ENCODE assay signal across 18 mouse cellular contexts in genomic region chr2:49040481-49040880, GRCm38 (mm10).
DNase-seq lines count a peak whose midpoint lies in the region; ATAC-seq and TF ChIP-seq lines count a peak whose summit lies in the region.
"Had no signal": no experiment of that assay in that cellular context is flagged by ENCODE, and none has a peak within 500 bp of the region (broad histone marks: within the 10 kb centered on the region; RNA-seq: fewer than 3 reads in every experiment).

No protein-coding gene starts in this region.

- H3K36me3 ChIP-seq in lung, embryonic 14.5 days (ENCODE audit: insufficient read depth) = no peaks in the 10 kb centered on the region
- peaks cover 2% of the 10 kb centered on the region; the same call in 1 of the 2 replicates for H3K36me3 ChIP-seq in midbrain, embryonic 11.5 days (ENCODE audit: control insufficient read depth, insufficient read depth, low read length)
- no peaks in the 10 kb centered on the region for H3K36me3 ChIP-seq in midbrain, postnatal 0 days (ENCODE audit: insufficient read depth, low read length)
- H3K36me3 ChIP-seq in myocyte (ENCODE audit: control insufficient read depth, insufficient read depth) = no peaks in the 10 kb centered on the region
- H3K36me3 ChIP-seq in liver, postnatal 0 days (replicated peaks; ENCODE audit: insufficient read depth, low read length) = 0 out of 2 replicates have a peak, but pooled peaks cover 4% of the 10 kb centered on the region
- H3K36me3 ChIP-seq: embryonic facial prominence, embryonic 12.5 days had no signal

- DNase-seq in lung, embryonic 14.5 days = peak; percentile 4
- DNase-seq in lung, adult 2 months = no peak
- DNase-seq in midbrain, embryonic 11.5 days (ENCODE audit: low spot score, missing footprints) = peak; percentile 57
- no peak for DNase-seq in midbrain, postnatal 0 days (ENCODE audit: low spot score)
- DNase-seq in liver, postnatal 0 days = no peak
- no peak for DNase-seq in urinary bladder, postnatal 36 days (ENCODE audit: low spot score in 2 of 2)
- DNase-seq: adrenal gland, postnatal 10 days; cerebellum, adult 11-12 months; cerebellum, adult 9-10 months; cerebellum, postnatal 25 days; gastrocnemius, postnatal 14 days had no signal

- no peak for TF ChIP-seq CTCF in lung, embryonic 14.5 days (IDR thresholded peaks at IDR 0.05; ENCODE audit: low read depth)
- no peak for TF ChIP-seq CTCF in lung, adult 2 months (IDR thresholded peaks at IDR 0.05; ENCODE audit: insufficient read depth, low read length)
- no peak for TF ChIP-seq CTCF in midbrain, postnatal 0 days (IDR thresholded peaks at IDR 0.05)
- no peak for TF ChIP-seq CTCF in liver, postnatal 0 days (IDR thresholded peaks at IDR 0.05; ENCODE audit: low read depth)

- no peak overlapping the region for H3K4me2 ChIP-seq in lung, embryonic 14.5 days
- no peak overlapping the region for H3K4me2 ChIP-seq in midbrain, embryonic 11.5 days
- H3K4me2 ChIP-seq in midbrain, postnatal 0 days (ENCODE audit: low read depth, low read length, poor library complexity, severe bottlenecking) = no peak overlapping the region
- no peak overlapping the region for H3K4me2 ChIP-seq in myocyte (ENCODE audit: low read depth)
- H3K4me2 ChIP-seq in liver, postnatal 0 days (ENCODE audit: low read depth, low read length) = no peak overlapping the region
- H3K4me2 ChIP-seq: embryonic facial prominence, embryonic 12.5 days; heart, embryonic 12.5 days; hindbrain, embryonic 14.5 days had no signal

- no peak for TF ChIP-seq POLR2A in lung, adult 2 months (IDR thresholded peaks at IDR 0.05; ENCODE audit: borderline replicate concordance, extremely low read depth, low read depth, low read length)
- no peak for TF ChIP-seq POLR2A in myocyte (IDR thresholded peaks at IDR 0.05; ENCODE audit: insufficient read length, low read depth)

- no peaks in the 10 kb centered on the region; the same call in 1 of the 2 replicates for H3K9me3 ChIP-seq in lung, embryonic 14.5 days (ENCODE audit: low read depth, low read length)
- H3K9me3 ChIP-seq in midbrain, embryonic 11.5 days (ENCODE audit: control insufficient read depth, low read length) = no peaks in the 10 kb centered on the region; the same call in 1 of the 2 replicates
- H3K9me3 ChIP-seq in midbrain, postnatal 0 days (ENCODE audit: low read length) = 0 out of 2 replicates have a peak, but pooled peaks cover 5% of the 10 kb centered on the region
- H3K9me3 ChIP-seq in liver, postnatal 0 days (ENCODE audit: low read length) = 0 out of 2 replicates have a peak, but pooled peaks cover 6% of the 10 kb centered on the region

- H3K9ac ChIP-seq in lung, embryonic 14.5 days = no peak overlapping the region
- no peak overlapping the region for H3K9ac ChIP-seq in midbrain, embryonic 11.5 days (ENCODE audit: low read length)
- no peak overlapping the region for H3K9ac ChIP-seq in midbrain, postnatal 0 days (replicated peaks; ENCODE audit: low read length, poor library complexity, severe bottlenecking)
- no peak overlapping the region for H3K9ac ChIP-seq in liver, postnatal 0 days (replicated peaks)
- H3K9ac ChIP-seq: embryonic facial prominence, embryonic 12.5 days; heart, embryonic 12.5 days; hindbrain, embryonic 14.5 days had no signal

- no peak overlapping the region for H3ac ChIP-seq in myocyte (ENCODE audit: control insufficient read depth, insufficient read length)

- ATAC-seq in lung, embryonic 14.5 days (ENCODE audit: insufficient read depth) = no peak
- no peak for ATAC-seq in midbrain, embryonic 11.5 days (ENCODE audit: low FRiP score)
- ATAC-seq in midbrain, postnatal 0 days (ENCODE audit: low FRiP score) = no peak
- ATAC-seq in liver, postnatal 0 days = no peak
- ATAC-seq: forebrain, embryonic 16.5 days had no signal

- no peaks in the 10 kb centered on the region for H3K79me2 ChIP-seq in myocyte (ENCODE audit: control insufficient read depth, insufficient read depth)

- H3K4me1 ChIP-seq in lung, embryonic 14.5 days (ENCODE audit: insufficient read depth) = no peaks in the 10 kb centered on the region
- no peaks in the 10 kb centered on the region for H3K4me1 ChIP-seq in lung, adult 2 months (ENCODE audit: control insufficient read depth, insufficient read depth, low read length)
- no peaks in the 10 kb centered on the region for H3K4me1 ChIP-seq in midbrain, embryonic 11.5 days (ENCODE audit: control insufficient read depth, insufficient read depth, low read length)
- no peaks in the 10 kb centered on the region for H3K4me1 ChIP-seq in midbrain, postnatal 0 days (ENCODE audit: insufficient read depth, low read length)
- H3K4me1 ChIP-seq in liver, postnatal 0 days (ENCODE audit: insufficient read depth) = no peaks in the 10 kb centered on the region
- H3K4me1 ChIP-seq: embryonic facial prominence, embryonic 12.5 days; heart, embryonic 12.5 days; hindbrain, embryonic 10.5 days had no signal

- 86% methylated on average over 3 of the region's 3 CpGs for WGBS in lung, embryonic 14.5 days
- 78% methylated on average over 3 of the region's 3 CpGs for WGBS in lung, adult 2 months
- 96% methylated on average over 3 of the region's 3 CpGs for WGBS in midbrain, embryonic 11.5 days
- 86% methylated on average over 3 of the region's 3 CpGs for WGBS in midbrain, postnatal 0 days
- 89% methylated on average over 3 of the region's 3 CpGs for WGBS in liver, postnatal 0 days (ENCODE audit: insufficient replicate concordance)

- no peak for TF ChIP-seq EP300 in liver, postnatal 0 days (IDR thresholded peaks at IDR 0.05; ENCODE audit: low read depth)

- no peak overlapping the region for H3K27ac ChIP-seq in lung, embryonic 14.5 days (ENCODE audit: low read depth)
- no peak overlapping the region for H3K27ac ChIP-seq in midbrain, embryonic 11.5 days (ENCODE audit: low read depth, low read length)
- H3K27ac ChIP-seq in midbrain, postnatal 0 days (ENCODE audit: low read depth, low read length) = no peak overlapping the region
- no peak overlapping the region for H3K27ac ChIP-seq in liver, postnatal 0 days (ENCODE audit: low read depth)
- H3K27ac ChIP-seq: embryonic facial prominence, embryonic 12.5 days; hindbrain, embryonic 10.5 days; hindbrain, embryonic 14.5 days had no signal

- no peaks in the 10 kb centered on the region for H3K27me3 ChIP-seq in lung, embryonic 14.5 days (ENCODE audit: insufficient read depth, low read length)
- no peaks in the 10 kb centered on the region for H3K27me3 ChIP-seq in midbrain, embryonic 11.5 days (ENCODE audit: control insufficient read depth, insufficient read depth, low read length)
- no peaks in the 10 kb centered on the region for H3K27me3 ChIP-seq in midbrain, postnatal 0 days (ENCODE audit: insufficient read depth, low read length)
- no peaks in the 10 kb centered on the region for H3K27me3 ChIP-seq in myocyte (ENCODE audit: control insufficient read depth, insufficient read depth, insufficient read length)
- H3K27me3 ChIP-seq in liver, postnatal 0 days (ENCODE audit: insufficient read depth, low read length) = no peaks in the 10 kb centered on the region
- H3K27me3 ChIP-seq: CH12.LX; embryonic facial prominence, embryonic 12.5 days; heart, embryonic 12.5 days had no signal

- no peak overlapping the region for H3K4me3 ChIP-seq in lung, embryonic 14.5 days (ENCODE audit: low read depth, low read length)
- H3K4me3 ChIP-seq in lung, adult 2 months (replicated peaks; ENCODE audit: extremely low read depth, low read depth, low read length) = no peak overlapping the region
- no peak overlapping the region for H3K4me3 ChIP-seq in midbrain, embryonic 11.5 days (ENCODE audit: low read depth, low read length)
- H3K4me3 ChIP-seq in midbrain, postnatal 0 days (ENCODE audit: low read depth, low read length) = no peak overlapping the region
- H3K4me3 ChIP-seq in myocyte = no peak overlapping the region
- no peak overlapping the region for H3K4me3 ChIP-seq in liver, postnatal 0 days (ENCODE audit: low read depth, low read length)
- H3K4me3 ChIP-seq: embryonic facial prominence, embryonic 12.5 days; heart, embryonic 12.5 days; hindbrain, embryonic 10.5 days had no signal

TF ChIP-seq in myocyte, 11 proteins besides CTCF, POLR2A, EP300 and RAD21:
- TF ChIP-seq MAX (IDR thresholded peaks at IDR 0.05; ENCODE audit: low read depth) (no peak), CEBPB (IDR thresholded peaks at IDR 0.05; ENCODE audit: insufficient read depth, poor library complexity, severe bottlenecking) (peak; percentile 95)

Comparison
In these comparisons a context has a peak if more than half of its experiments do, and no peak if none do; other contexts are left out.
1. DNase-seq: peak in lung, embryonic 14.5 days (single experiment) and midbrain, embryonic 11.5 days (single experiment); none in lung, adult 2 months (single experiment), midbrain, postnatal 0 days (single experiment), liver, postnatal 0 days (single experiment) and urinary bladder, postnatal 36 days (0 of 2).